Mouse (Mus musculus) neutrophil, adult 5-6 weeks (primary cell): ENCODE results near the gene Prps2. TPM values are rescaled to one million over a fixed set of nuclear protein-coding genes. Genes with fewer than 3 reads are reported as not detected.
"Not testable (repeated sequence)": the region's sequence is repeated elsewhere in the genome, so short reads cannot be mapped to it uniquely, and the experiment has no call there.

Source experiments
- ATAC-seq: fragments of 151-379, 151-347 bp; 2 replicates; pipeline ENCODE4 v1.8.0; 2017; ENCODE audit warnings: mild to moderate bottlenecking, moderate TSS enrichment; ENCODE audit not compliant: insufficient number of reproducible peaks, poor library complexity, low FRiP score, severe bottlenecking; ENCODE audit errors: extremely low read depth
- total RNA-seq: library from RNA; stranded (forward); fragments of 200-1000 nt; gene quantifications from 2 replicates; pipeline ENCODE4 v1.2.3, GENCODE M21; 2017

Gene Prps2
- total RNA-seq, 1 experiment from 2014 or later = 30.5 TPM

GRCm38 (mm10) chrX:167329620-167330019, 52.9 kb downstream of the Prps2 start:
- no peak for ATAC-seq

- no peak for ATAC-seq
Observed at GRCm38 (mm10) chrX:167329098-167329497, 53.5 kb downstream of the Prps2 start.

- ATAC-seq = peak; percentile 60; the same call in 1 of the 2 replicates
Observed at GRCm38 (mm10) chrX:167328519-167328918, 54.0 kb downstream of the Prps2 start.

- no peak for ATAC-seq
Observed at GRCm38 (mm10) chrX:167323742-167324141, 58.8 kb downstream of the Prps2 start.

- ATAC-seq = no peak
Observed at GRCm38 (mm10) chrX:167321233-167321806, 61.2 kb downstream of the Prps2 start.

GRCm38 (mm10) chrX:167318819-167319396, 63.6 kb downstream of the Prps2 start:
- ATAC-seq = peak; percentile 51; the same call in 1 of the 2 replicates

- peak; percentile 80; the same call in 1 of the 2 replicates for ATAC-seq
Observed at GRCm38 (mm10) chrX:167315766-167316165, 66.8 kb downstream of the Prps2 start.

GRCm38 (mm10) chrX:167315093-167315726, 67.3 kb downstream of the Prps2 start:
- ATAC-seq = no peak

- ATAC-seq = not testable (repeated sequence)
Observed at GRCm38 (mm10) chrX:167302061-167302460, 80.5 kb downstream of the Prps2 start.

Other genes with a start within 250 kb of the Prps2 start
- 5,959 and 5,978 TPM in 2 replicates for gene Tmsb4x, start 173.4 kb downstream of the Prps2 start, total RNA-seq
- 22.6 and 29.2 TPM in 2 replicates for gene Tlr8, start 118.4 kb downstream of the Prps2 start, total RNA-seq
- gene Tlr7, start 52.2 kb downstream of the Prps2 start, total RNA-seq = 20.4 and 26.4 TPM in 2 replicates